Mouse (Mus musculus) brain, adult 2 months (tissue): Measurements from ENCODE around the gene Diexf.

Experiments
- DNase-seq: peaks from one replicate; pipeline ENCODE4 v3.0.0; 2011; ENCODE audit warnings: low read depth, low spot score

The Diexf gene

GRCm38 (mm10) chr1:193138669-193139068, 8.6 kb upstream of the Diexf start:
- DNase-seq: no peak

DNA sequence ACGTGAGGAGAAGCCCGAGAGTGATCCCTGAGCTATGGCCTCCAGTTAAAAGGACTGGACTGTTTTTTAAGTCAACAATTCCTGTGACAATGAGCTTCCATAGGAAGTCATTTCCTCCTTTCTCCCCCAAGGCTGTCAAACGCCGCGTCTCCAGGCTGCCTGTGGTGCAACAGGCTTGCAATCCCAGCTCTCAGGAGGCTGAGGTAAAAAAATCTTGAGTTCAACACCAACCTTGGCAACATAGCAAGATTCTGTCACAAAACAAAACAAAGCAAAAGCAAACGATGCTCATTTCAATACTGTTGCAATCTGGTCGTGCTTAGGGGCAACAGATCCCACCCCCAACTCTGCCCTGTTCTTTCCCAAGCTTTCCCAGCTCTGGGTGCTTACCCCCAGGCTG, 8.0 kb upstream of the Diexf start:
- DNase-seq: no peak

DNA sequence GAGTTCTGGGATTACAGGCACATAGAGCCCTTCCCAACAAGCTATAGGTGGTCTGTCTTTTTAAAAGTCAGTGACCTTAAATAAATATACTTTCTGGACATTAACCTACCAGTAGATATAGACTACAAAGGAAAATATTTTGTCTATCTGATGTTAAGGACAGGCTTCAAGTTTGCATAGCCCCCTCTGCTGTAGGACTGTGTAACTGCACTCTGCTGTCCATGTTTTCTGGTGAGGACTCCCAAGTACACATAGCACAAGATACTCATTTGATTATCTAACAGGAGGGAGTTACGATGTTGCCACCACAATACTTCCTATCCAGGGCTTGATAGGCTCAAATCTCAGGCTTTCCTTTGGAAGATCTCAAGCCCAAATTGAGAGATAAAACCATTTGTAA, 3.7 kb upstream of the Diexf start:
- no peak for DNase-seq

DNA sequence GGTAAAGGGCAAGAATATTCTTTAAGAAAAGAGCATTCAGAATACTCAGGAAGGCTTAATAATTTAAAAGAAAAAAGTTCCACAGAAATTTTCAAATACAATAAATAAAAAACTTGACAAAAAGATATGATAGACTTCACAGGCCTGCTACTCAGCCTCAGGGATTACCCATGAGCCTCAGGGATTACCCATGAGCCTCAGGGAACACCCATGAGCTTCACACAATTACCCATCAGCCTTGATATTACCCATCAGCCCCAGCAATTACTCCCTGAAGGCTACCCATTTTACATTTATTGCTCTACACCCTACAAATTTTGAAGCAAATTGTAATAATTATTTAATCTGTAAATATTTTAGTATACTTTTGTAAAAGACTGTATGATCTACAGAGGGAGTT, 2.3 kb upstream of the Diexf start:
- DNase-seq: no peak

- DNase-seq: no peak
These were observed 1.4 kb upstream of the Diexf start for GRCm38 (mm10) chr1:193131311-193131948.

DNA sequence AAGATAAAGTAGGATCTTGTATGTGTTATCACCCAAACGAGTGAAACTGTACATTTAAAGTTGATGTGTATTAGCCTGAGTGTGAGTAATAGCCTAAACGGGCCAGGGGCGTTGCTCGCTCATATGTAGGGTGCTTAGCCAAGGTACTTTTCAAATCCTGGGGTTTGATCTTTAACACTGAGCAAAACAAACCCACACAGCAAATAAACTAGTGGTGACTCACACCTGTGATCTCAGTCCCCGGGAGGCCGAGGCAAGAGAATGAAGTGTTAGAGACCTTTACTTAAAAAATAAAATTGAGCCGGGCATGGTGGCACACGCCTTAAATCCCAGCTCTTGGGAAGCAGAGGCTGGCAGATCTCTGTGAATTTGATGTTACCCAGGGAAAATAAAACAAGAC, 767 bp upstream of the Diexf start:
- DNase-seq: peak; percentile 20

GRCm38 (mm10) chr1:193130456-193130825, 369 bp upstream of the Diexf start:
- DNase-seq: no peak

DNA sequence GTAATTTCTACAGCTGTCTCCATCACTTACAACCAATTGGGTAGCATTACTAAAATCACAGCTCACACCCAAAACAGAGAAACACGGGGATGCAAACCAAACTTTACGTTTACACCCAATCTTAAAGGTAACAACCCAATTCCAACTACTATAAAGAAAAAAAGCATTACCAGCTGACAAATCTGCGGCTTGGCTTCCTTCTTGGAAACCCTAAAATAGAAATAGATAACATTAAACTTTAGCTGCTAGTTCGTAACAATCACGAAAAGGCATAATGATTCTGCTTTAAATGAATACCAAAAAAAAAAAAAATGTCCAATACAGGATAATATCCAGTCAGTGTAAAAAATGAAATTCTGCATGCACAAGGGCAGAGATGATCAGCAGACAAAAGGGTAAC, 751 bp downstream of the Diexf start:
- DNase-seq: no peak

DNA sequence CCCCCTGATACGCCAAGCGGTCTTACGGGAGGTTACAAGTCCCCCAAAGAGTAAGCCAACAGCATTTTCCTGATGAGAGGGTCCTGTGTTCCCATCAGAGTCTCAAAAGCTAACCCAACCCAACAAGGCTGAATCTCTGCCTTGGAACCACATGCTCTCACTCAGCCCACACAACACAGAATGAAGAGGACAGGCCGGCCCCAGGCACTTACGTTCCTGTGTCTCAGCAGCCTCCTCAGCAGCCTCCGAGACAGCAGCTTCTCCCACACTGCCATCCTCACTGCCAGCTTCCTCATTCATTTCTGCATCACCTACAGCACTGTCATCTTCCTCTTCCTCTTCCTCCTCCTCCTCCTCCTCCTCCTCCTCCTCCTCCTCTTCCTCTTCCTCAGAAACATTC, 2.0 kb downstream of the Diexf start:
- DNase-seq: peak; percentile 47

- DNase-seq: peak; percentile 69
These were observed 4.2 kb downstream of the Diexf start for GRCm38 (mm10) chr1:193125835-193126234.

DNA sequence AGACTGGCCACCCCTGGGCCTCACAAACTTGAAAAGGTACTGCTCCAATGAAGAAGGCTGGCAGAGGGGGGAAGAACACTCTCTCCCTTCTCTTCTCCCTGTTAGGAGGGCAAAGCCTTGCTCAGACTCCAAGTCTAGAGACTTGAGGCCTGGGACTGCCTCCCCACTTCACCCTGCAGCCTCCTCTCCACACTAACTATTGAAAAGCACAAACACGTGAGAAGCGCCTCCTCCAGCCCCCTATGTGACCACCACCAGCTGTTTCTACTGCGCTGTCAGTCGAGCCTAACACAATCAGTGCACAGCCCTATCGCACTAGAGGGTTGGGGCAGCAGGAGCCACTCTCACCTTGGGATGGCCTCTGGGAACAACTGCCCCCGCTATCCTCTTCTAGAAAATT, 6.8 kb downstream of the Diexf start:
- DNase-seq: no peak

DNA sequence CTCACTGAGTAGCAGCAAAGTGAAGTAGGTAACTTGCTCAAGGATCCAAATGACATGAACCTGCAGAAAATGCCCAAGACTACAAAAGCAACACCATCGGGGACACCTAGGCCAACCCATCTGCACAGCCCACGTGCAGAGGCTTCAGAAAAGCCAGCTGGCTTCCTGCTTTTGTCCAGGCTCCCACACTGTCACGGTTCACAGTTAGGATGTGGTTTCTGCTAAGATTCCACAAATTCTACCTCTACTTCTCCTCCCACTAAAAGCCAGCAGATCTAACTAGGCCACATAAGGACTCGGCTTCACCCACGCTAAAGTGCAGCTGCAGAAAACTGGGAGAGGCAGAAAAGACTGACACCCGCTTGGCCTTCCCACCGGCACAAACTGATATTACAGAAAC, 7.3 kb downstream of the Diexf start:
- DNase-seq: peak; percentile 84

GRCm38 (mm10) chr1:193112093-193112492, 18.0 kb downstream of the Diexf start:
- peak; percentile 38 for DNase-seq

DNA sequence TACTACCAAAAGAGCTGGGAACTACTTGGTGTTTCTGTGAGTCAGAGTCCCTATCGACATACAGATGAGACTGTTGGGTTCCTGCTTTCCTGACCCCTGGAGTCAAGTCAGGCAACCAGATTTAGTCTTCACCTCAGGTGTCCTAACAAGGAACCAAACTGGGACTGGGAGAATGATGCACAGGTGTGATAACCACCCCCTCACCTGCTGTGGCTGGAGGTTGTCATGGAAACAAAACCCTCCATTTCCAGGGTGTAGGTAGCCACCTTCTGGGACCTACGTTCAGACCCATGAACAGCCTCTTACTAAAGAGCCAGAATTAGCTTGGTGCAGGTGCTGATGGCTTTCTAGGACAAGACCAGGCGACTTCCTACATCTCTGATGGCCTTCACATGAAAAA, 27.1 kb downstream of the Diexf start:
- DNase-seq: peak; percentile 56

DNA sequence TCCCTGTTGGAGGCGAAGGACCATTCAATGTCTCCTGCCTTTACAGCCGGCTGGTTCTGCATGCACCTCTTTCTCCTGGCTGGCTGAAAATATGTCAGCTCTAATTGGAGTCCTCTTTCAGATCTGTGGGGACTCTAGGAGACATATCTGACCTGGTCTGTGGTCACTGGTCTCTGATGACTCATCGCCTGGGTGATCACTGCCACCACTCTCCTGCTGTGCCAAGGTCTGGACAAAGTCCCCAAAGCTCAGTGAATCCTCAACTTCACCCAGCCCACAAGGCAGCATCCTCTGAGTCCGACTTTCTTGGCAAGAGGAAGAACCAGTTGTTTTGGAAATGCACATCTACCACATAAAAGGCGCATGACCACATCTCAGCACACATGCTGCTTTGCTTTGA, 27.5 kb downstream of the Diexf start:
- DNase-seq: no peak

GRCm38 (mm10) chr1:193102029-193102428, 28.0 kb downstream of the Diexf start:
- peak; percentile 67 for DNase-seq

DNA sequence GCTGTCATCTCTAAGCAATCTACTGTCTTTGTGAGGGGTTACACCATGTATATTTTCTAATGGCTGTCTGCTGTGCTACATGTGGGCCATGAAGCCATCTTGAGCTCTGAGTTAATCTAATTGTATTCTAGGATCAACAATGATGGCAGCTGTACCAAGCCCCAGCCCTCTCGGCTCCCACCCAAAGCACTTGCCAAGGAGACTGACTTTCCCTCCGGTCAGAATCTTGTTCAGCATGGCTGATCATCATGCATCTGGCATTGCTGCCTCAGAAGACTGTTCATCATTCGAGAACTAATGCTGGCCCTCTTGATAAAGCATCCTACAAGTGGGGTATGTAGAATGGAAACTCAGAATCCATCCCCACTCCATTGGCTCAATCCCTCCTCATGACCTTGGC, 31.1 kb downstream of the Diexf start:
- no peak for DNase-seq

- peak; percentile 27 for DNase-seq
These were observed 36.5 kb downstream of the Diexf start for GRCm38 (mm10) chr1:193093596-193093995.

GRCm38 (mm10) chr1:193092771-193093170, 37.3 kb downstream of the Diexf start:
- no peak for DNase-seq

- DNase-seq: peak; percentile 64
These were observed 39.2 kb downstream of the Diexf start for GRCm38 (mm10) chr1:193090894-193091293.

DNA sequence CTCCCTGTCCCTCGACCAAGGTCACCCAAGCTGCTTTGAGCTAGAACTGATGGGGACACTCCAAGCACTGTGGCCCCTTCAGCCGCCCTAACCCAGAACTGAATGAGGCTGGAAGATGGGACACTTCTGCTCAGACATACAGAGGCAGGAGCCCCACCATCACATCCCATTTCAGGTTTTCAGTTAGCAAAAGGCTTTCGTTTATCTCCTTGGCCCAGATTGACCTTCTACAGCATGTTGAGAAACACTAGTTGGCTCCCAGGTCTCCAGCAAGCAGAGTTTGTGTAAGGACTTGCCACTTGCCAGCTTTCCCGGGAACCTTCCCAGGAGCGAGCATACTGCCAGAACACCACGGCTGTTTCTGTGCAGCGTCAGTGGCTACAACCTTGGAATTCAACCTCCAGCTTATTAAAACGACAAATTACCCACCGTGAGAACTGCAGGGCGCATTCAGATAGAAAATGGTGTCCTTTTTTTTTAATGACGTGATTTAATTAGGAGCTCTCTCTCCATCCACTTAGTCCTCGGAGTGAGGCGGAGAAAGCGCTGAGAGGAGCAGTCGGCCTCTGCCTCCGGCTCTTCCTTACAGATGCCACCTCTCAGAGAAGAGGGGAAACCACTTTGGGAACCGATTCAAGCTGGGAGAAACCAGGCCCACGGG, 39.7 kb downstream of the Diexf start:
- DNase-seq: peak; percentile 78

DNA sequence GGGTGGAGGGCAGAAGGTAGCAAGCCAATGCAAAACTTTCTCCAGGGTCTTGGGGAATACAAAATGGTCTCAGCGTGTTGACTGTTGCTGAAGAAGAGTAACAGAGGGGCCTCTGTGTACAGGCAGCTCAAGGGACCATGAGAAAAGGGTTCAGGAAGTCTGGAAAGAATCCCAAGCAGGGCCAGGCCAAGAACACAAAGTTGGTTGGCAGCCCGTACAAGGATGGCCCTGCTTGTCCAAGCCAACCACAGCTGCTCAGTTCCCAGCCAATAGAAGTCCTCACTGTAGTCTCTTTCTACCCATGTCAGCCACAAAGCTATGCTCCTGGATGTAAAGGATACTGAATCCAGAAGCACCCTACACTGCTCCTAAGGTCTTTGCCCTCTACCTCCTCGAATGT, 40.4 kb downstream of the Diexf start:
- DNase-seq: peak; percentile 16

GRCm38 (mm10) chr1:193089211-193089610, 40.9 kb downstream of the Diexf start:
- DNase-seq: no peak
